Mouse (Mus musculus) large intestine, adult 2 months (tissue): Measurements from ENCODE around the gene Slc17a7. TPM values are rescaled to one million over a fixed set of nuclear protein-coding genes. Genes with fewer than 3 reads are reported as not detected.
A peak's percentile ranks its signal among the peaks of the same experiment; 100 is the strongest.
"Not testable (repeated sequence)": the region's sequence is repeated elsewhere in the genome, so short reads cannot be mapped to it uniquely, and the experiment has no call there.

ENCODE experiments used
- DNase-seq: peaks from one replicate; pipeline ENCODE4 v3.0.0-alpha.2; 2012; ENCODE audit warnings: low read depth, low spot score
- WGBS: fragments of 180-500 bp; shearing (Covaris S2); methylation state at CpG from one replicate; pipeline ENCODE4 v1.1.7; 2018; 5-methylcytosine and 5-hydroxymethylcytosine counted together
- polyA plus RNA-seq: library from polyadenylated mRNA; depleted of rRNA; stranded (reverse); fragments of >200 nt; gene quantifications from 2 replicates; pipeline ENCODE4 v1.2.3, GENCODE M21; 2012; rRNA removed

Gene Slc17a7
- polyA plus RNA-seq: 0.07 and 0.11 TPM in 2 replicates

GRCm38 (mm10) chr7:45163735-45164490 lies at the start of gene Slc17a7:
Gene Slc17a7, plus strand, starts transcription at chr7:45163949.
- WGBS: 3% methylated on average over 41 of the region's 41 CpGs
- no peak for DNase-seq

- DNase-seq: no peak
- WGBS: 81% methylated on average over 8 of the region's 8 CpGs
Observed at GRCm38 (mm10) chr7:45117566-45117965, 46.2 kb upstream of the Slc17a7 start.

GRCm38 (mm10) chr7:45118336-45118735 lies 45.4 kb upstream of the Slc17a7 start:
- WGBS: 69% methylated on average over 6 of the region's 6 CpGs
- no peak for DNase-seq

- WGBS: 71% methylated on average over 5 of the region's 5 CpGs
- no peak for DNase-seq
Observed at GRCm38 (mm10) chr7:45119780-45120709, 43.7 kb upstream of the Slc17a7 start.

- WGBS: 14% methylated on average over 8 of the region's 8 CpGs
- DNase-seq: no peak
Observed at GRCm38 (mm10) chr7:45121404-45121803, 42.3 kb upstream of the Slc17a7 start.

GRCm38 (mm10) chr7:45121966-45122365 lies 41.8 kb upstream of the Slc17a7 start:
- DNase-seq: no peak

GRCm38 (mm10) chr7:45122561-45123185 lies 41.1 kb upstream of the Slc17a7 start:
- DNase-seq: no peak
- 55% methylated on average over 15 of the region's 15 CpGs for WGBS

GRCm38 (mm10) chr7:45123186-45123570 lies 40.6 kb upstream of the Slc17a7 start:
- no peak for DNase-seq
- 7% methylated on average over 12 of the region's 12 CpGs for WGBS

- WGBS: 1% methylated on average over 59 of the region's 59 CpGs
- DNase-seq: peak; percentile 99
Observed at GRCm38 (mm10) chr7:45124224-45125143, 39.3 kb upstream of the Slc17a7 start, which contains the start of gene Rps11. Gene Rps11, minus strand, starts transcription at chr7:45124439.

- WGBS: 42% methylated on average over 7 of the region's 7 CpGs
- no peak for DNase-seq
Observed at GRCm38 (mm10) chr7:45125144-45125600, 38.6 kb upstream of the Slc17a7 start.

GRCm38 (mm10) chr7:45125649-45126048 lies 38.1 kb upstream of the Slc17a7 start:
- not testable (repeated sequence) for DNase-seq
- 58% methylated on average over 5 of the region's 5 CpGs for WGBS

GRCm38 (mm10) chr7:45126147-45126843 lies 37.5 kb upstream of the Slc17a7 start:
- 63% methylated on average over 17 of the region's 17 CpGs for WGBS
- no peak for DNase-seq

GRCm38 (mm10) chr7:45126844-45127699 lies 36.7 kb upstream of the Slc17a7 start:
- 24% methylated on average over 21 of the region's 21 CpGs for WGBS
- no peak for DNase-seq

GRCm38 (mm10) chr7:45127700-45128224 lies 36.0 kb upstream of the Slc17a7 start:
- under 1% methylated on average over 6 of the region's 6 CpGs for WGBS
- no peak for DNase-seq

- DNase-seq: peak; percentile 98
- WGBS: under 1% methylated on average over 48 of the region's 48 CpGs
Observed at GRCm38 (mm10) chr7:45128624-45129246, 35.0 kb upstream of the Slc17a7 start, which contains the start of gene Rpl13a. Gene Rpl13a, minus strand, starts transcription at chr7:45128761.

GRCm38 (mm10) chr7:45129318-45129717 lies 34.4 kb upstream of the Slc17a7 start:
- DNase-seq: no peak
- 2% methylated on average over 17 of the region's 17 CpGs for WGBS
